Mouse (Mus musculus): ENCODE results near the gene Cd83. TPM values are rescaled to one million over a fixed set of nuclear protein-coding genes. Genes with fewer than 3 reads are reported as not detected.
A peak's percentile ranks its signal among the peaks of the same experiment; 100 is the strongest.

Gene Cd83
- polyA plus RNA-seq (2014; fragmentation: Nextera tagmentation; extraction: Ambion mirVana) = 24.3 and 26.1 TPM in 2 replicates

- peak within 1 kb of the TSS; percentile 58 for H3K4me3 ChIP-seq (ENCODE audit: low read depth, low read length)
- H3K4me1 ChIP-seq (ENCODE audit: control insufficient read depth, insufficient read depth, low read length) = peaks cover 3% of the 10 kb centered on the region; the same call in 1 of the 2 replicates
- no peaks in the 10 kb centered on the region; the same call in 1 of the 2 replicates for H3K27me3 ChIP-seq (ENCODE audit: control insufficient read depth, insufficient read depth, low read length)
- peak within 1 kb of the TSS; percentile 77 for H3K9ac ChIP-seq (replicated peaks; ENCODE audit: low read depth, low read length)
- peak; percentile 74 for ATAC-seq (ENCODE audit: low read depth)
- peak within 1 kb of the TSS; percentile 99 for H3K4me2 ChIP-seq (ENCODE audit: low read depth, low read length)
- no peaks in the 10 kb centered on the region for H3K9me3 ChIP-seq (ENCODE audit: control insufficient read depth, low read length)
- H3K27ac ChIP-seq (ENCODE audit: low read depth, low read length) = peak within 1 kb of the TSS; percentile 28; the same call in 1 of the 2 replicates
- 3% methylated on average over 73 of the region's 73 CpGs for WGBS
- no peaks in the 10 kb centered on the region for H3K36me3 ChIP-seq (ENCODE audit: control insufficient read depth, insufficient read depth, low read length)
Observed at GRCm38 (mm10) chr13:43784725-43785711, at the start of gene Cd83. TSS of gene Cd83 (plus strand) at chr13:43784775.

DNA sequence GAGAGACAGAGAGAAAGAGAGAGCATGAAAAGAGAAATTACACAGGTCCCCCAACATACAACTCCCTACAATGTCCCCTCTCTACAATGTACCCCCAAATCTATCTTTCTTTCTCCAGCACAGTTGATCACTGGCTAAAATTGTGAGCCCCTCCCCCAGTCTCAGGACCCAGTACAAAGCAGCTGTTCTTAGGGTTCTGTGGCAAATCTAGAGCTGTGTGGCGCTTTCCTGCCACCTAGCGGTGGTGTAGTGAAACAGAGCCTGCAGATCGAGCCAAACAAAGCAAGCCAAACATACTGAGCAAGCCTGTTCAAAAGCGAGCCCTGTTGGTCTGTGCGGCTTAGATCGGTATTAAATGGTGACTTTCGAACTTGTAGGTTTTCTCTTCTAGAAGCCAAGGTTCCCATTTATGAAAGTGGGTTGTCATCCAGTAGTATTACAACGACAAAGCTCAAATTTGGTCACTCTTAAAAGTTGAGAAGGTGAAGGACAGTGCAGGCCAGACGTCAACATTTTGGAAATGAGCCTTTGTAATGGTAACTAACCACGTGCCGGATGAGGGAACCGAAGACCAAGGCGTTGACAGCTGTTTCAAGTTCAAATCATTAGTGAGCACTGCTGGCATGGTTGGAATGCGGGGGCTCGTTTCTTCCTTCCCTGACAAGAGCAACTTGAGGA is 44.8 kb upstream of the Cd83 start:
- Histone ChIP-seq H3K27me3 (ENCODE audit: control insufficient read depth, insufficient read depth, low read length) (no peaks in the 10 kb centered on the region), H3K4me2 (ENCODE audit: low read depth, low read length) (no peak overlapping the region), H3K9me3 (ENCODE audit: control insufficient read depth, low read length) (no peaks in the 10 kb centered on the region), H3K4me1 (ENCODE audit: control insufficient read depth, insufficient read depth, low read length) (no peaks in the 10 kb centered on the region), H3K27ac (ENCODE audit: low read depth, low read length) (no peak overlapping the region), H3K9ac (replicated peaks; ENCODE audit: low read depth, low read length) (no peak overlapping the region), H3K36me3 (ENCODE audit: control insufficient read depth, insufficient read depth, low read length) (no peaks in the 10 kb centered on the region), H3K4me3 (ENCODE audit: low read depth, low read length) (no peak overlapping the region)
- peak; percentile 86 for ATAC-seq (ENCODE audit: low read depth)
- 31% methylated on average over 15 of the region's 15 CpGs for WGBS

GRCm38 (mm10) chr13:43740276-43740608 is 44.3 kb upstream of the Cd83 start:
- WGBS = 33% methylated on average over 7 of the region's 7 CpGs
- Histone ChIP-seq H3K9ac (replicated peaks; ENCODE audit: low read depth, low read length) (no peak overlapping the region), H3K4me2 (ENCODE audit: low read depth, low read length) (no peak overlapping the region), H3K4me1 (ENCODE audit: control insufficient read depth, insufficient read depth, low read length) (no peaks in the 10 kb centered on the region), H3K36me3 (ENCODE audit: control insufficient read depth, insufficient read depth, low read length) (no peaks in the 10 kb centered on the region), H3K9me3 (ENCODE audit: control insufficient read depth, low read length) (no peaks in the 10 kb centered on the region), H3K4me3 (ENCODE audit: low read depth, low read length) (no peak overlapping the region), H3K27me3 (ENCODE audit: control insufficient read depth, insufficient read depth, low read length) (no peaks in the 10 kb centered on the region), H3K27ac (ENCODE audit: low read depth, low read length) (no peak overlapping the region)
- ATAC-seq (ENCODE audit: low read depth) = no peak

DNA sequence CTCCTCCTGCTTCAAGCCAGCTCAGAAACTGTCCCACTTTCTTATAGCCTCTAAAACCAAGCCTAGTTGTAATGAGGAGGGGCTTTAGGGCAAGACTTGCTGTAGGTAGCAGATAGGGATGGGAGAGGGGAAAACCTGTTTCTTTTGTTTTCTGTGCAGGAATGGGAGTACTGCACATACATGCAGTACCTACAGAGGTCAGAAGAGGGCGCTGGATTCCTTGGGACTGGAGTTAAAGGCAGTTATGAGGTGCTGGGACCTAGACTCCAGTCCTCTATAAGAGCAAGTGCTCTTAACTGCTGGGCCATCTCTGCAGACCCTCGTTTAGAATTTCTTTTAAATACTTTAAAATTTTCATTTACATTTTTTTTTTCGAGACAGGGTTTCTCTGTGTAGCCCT is 41.9 kb upstream of the Cd83 start:
- no peaks in the 10 kb centered on the region for H3K36me3 ChIP-seq (ENCODE audit: control insufficient read depth, insufficient read depth, low read length)
- no peak for ATAC-seq (ENCODE audit: low read depth)
- no peak overlapping the region for H3K9ac ChIP-seq (replicated peaks; ENCODE audit: low read depth, low read length)
- WGBS = 68% methylated on average over 3 of the region's 3 CpGs
- H3K27ac ChIP-seq (ENCODE audit: low read depth, low read length) = no peak overlapping the region
- no peaks in the 10 kb centered on the region for H3K4me1 ChIP-seq (ENCODE audit: control insufficient read depth, insufficient read depth, low read length)
- no peak overlapping the region for H3K4me3 ChIP-seq (ENCODE audit: low read depth, low read length)
- H3K4me2 ChIP-seq (ENCODE audit: low read depth, low read length) = no peak overlapping the region
- no peaks in the 10 kb centered on the region for H3K9me3 ChIP-seq (ENCODE audit: control insufficient read depth, low read length)
- no peaks in the 10 kb centered on the region for H3K27me3 ChIP-seq (ENCODE audit: control insufficient read depth, insufficient read depth, low read length)

GRCm38 (mm10) chr13:43744259-43744658 is 40.3 kb upstream of the Cd83 start:
- no peak overlapping the region for H3K9ac ChIP-seq (replicated peaks; ENCODE audit: low read depth, low read length)
- H3K9me3 ChIP-seq (ENCODE audit: control insufficient read depth, low read length) = no peaks in the 10 kb centered on the region
- no peak overlapping the region for H3K4me3 ChIP-seq (ENCODE audit: low read depth, low read length)
- no peak for ATAC-seq (ENCODE audit: low read depth)
- H3K4me2 ChIP-seq (ENCODE audit: low read depth, low read length) = no peak overlapping the region
- no peaks in the 10 kb centered on the region for H3K36me3 ChIP-seq (ENCODE audit: control insufficient read depth, insufficient read depth, low read length)
- no peaks in the 10 kb centered on the region for H3K27me3 ChIP-seq (ENCODE audit: control insufficient read depth, insufficient read depth, low read length)
- H3K27ac ChIP-seq (ENCODE audit: low read depth, low read length) = no peak overlapping the region
- WGBS = 90% methylated on average over 7 of the region's 7 CpGs
- no peaks in the 10 kb centered on the region for H3K4me1 ChIP-seq (ENCODE audit: control insufficient read depth, insufficient read depth, low read length)

DNA sequence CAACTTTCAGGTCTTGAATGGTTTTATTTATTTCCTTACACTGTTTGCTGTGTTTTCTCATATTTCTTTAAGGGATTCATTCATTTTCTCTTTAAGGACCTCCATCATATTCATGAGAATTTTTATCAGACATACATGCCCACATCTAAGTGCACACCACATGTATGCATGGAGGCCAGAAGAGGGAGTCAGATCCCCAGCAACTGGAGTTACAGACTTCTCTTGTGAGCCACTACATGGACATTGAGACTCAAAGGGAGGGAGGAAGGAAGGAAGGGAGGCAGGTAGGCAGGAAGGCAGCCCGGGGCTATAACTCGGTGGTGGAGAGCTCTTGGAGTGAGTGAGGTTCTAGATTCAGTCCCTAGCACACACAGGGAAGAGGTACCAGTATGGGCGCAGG is 34.3 kb upstream of the Cd83 start:
- no peak overlapping the region for H3K9ac ChIP-seq (replicated peaks; ENCODE audit: low read depth, low read length)
- no peaks in the 10 kb centered on the region for H3K4me1 ChIP-seq (ENCODE audit: control insufficient read depth, insufficient read depth, low read length)
- no peaks in the 10 kb centered on the region for H3K27me3 ChIP-seq (ENCODE audit: control insufficient read depth, insufficient read depth, low read length)
- no peak overlapping the region for H3K27ac ChIP-seq (ENCODE audit: low read depth, low read length)
- no peaks in the 10 kb centered on the region for H3K36me3 ChIP-seq (ENCODE audit: control insufficient read depth, insufficient read depth, low read length)
- 84% methylated on average over 3 of the region's 3 CpGs for WGBS
- ATAC-seq (ENCODE audit: low read depth) = no peak
- no peak overlapping the region for H3K4me3 ChIP-seq (ENCODE audit: low read depth, low read length)
- H3K9me3 ChIP-seq (ENCODE audit: control insufficient read depth, low read length) = no peaks in the 10 kb centered on the region
- H3K4me2 ChIP-seq (ENCODE audit: low read depth, low read length) = no peak overlapping the region

GRCm38 (mm10) chr13:43750966-43751365 is 33.6 kb upstream of the Cd83 start:
- WGBS = 94% methylated on average over 6 of the region's 6 CpGs
- no peak for ATAC-seq (ENCODE audit: low read depth)
- no peaks in the 10 kb centered on the region for H3K4me1 ChIP-seq (ENCODE audit: control insufficient read depth, insufficient read depth, low read length)

GRCm38 (mm10) chr13:43752407-43752806 is 32.2 kb upstream of the Cd83 start:
- H3K36me3 ChIP-seq (ENCODE audit: control insufficient read depth, insufficient read depth, low read length) = no peaks in the 10 kb centered on the region
- no peak for ATAC-seq (ENCODE audit: low read depth)
- no peak overlapping the region for H3K9ac ChIP-seq (replicated peaks; ENCODE audit: low read depth, low read length)
- H3K27ac ChIP-seq (ENCODE audit: low read depth, low read length) = no peak overlapping the region
- 87% methylated on average over 7 of the region's 7 CpGs for WGBS
- H3K4me2 ChIP-seq (ENCODE audit: low read depth, low read length) = no peak overlapping the region
- no peaks in the 10 kb centered on the region for H3K27me3 ChIP-seq (ENCODE audit: control insufficient read depth, insufficient read depth, low read length)
- H3K4me1 ChIP-seq (ENCODE audit: control insufficient read depth, insufficient read depth, low read length) = no peaks in the 10 kb centered on the region
- no peak overlapping the region for H3K4me3 ChIP-seq (ENCODE audit: low read depth, low read length)
- H3K9me3 ChIP-seq (ENCODE audit: control insufficient read depth, low read length) = no peaks in the 10 kb centered on the region

More at GRCm38 (mm10) chr13:43750966-43751365, 33.6 kb upstream of the Cd83 start:
- Histone ChIP-seq H3K27me3 (ENCODE audit: control insufficient read depth, insufficient read depth, low read length) (no peaks in the 10 kb centered on the region), H3K36me3 (ENCODE audit: control insufficient read depth, insufficient read depth, low read length) (no peaks in the 10 kb centered on the region), H3K9ac (replicated peaks; ENCODE audit: low read depth, low read length) (no peak overlapping the region), H3K4me2 (ENCODE audit: low read depth, low read length) (no peak overlapping the region), H3K27ac (ENCODE audit: low read depth, low read length) (no peak overlapping the region), H3K9me3 (ENCODE audit: control insufficient read depth, low read length) (no peaks in the 10 kb centered on the region), H3K4me3 (ENCODE audit: low read depth, low read length) (no peak overlapping the region)

DNA sequence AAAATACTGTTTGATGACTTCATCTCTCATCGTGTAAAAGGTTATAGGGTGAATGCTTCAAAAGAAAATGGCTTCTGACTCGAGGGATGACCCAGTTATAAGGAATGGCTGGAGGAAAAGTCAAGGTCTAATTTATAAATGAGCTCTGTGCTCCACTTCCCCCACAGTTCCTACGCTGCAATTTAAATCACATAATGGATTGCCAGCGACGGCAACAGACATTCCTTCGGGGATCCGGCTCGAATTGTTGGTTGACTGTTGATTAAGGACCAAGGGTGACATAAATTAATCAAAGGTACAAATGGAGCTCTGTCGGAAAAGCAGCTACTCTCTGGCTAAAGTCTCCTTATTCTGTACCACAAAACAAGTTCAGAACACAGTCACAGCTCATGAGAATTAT is 30.9 kb upstream of the Cd83 start:
- no peak overlapping the region for H3K9ac ChIP-seq (replicated peaks; ENCODE audit: low read depth, low read length)
- no peaks in the 10 kb centered on the region for H3K9me3 ChIP-seq (ENCODE audit: control insufficient read depth, low read length)
- no peak overlapping the region for H3K27ac ChIP-seq (ENCODE audit: low read depth, low read length)
- H3K27me3 ChIP-seq (ENCODE audit: control insufficient read depth, insufficient read depth, low read length) = no peaks in the 10 kb centered on the region
- no peak overlapping the region for H3K4me2 ChIP-seq (ENCODE audit: low read depth, low read length)
- ATAC-seq (ENCODE audit: low read depth) = no peak
- H3K4me3 ChIP-seq (ENCODE audit: low read depth, low read length) = no peak overlapping the region
- WGBS = 15% methylated on average over 9 of the region's 9 CpGs
- H3K4me1 ChIP-seq (ENCODE audit: control insufficient read depth, insufficient read depth, low read length) = no peaks in the 10 kb centered on the region
- no peaks in the 10 kb centered on the region for H3K36me3 ChIP-seq (ENCODE audit: control insufficient read depth, insufficient read depth, low read length)

Data from neural tube, embryonic 14.5 days (tissue).